Mouse (Mus musculus) liver, postnatal 0 days (tissue): ENCODE measurements at regions not wholly inside any gene's neighbourhood (a gene's known extent, or its start where the extent isn't known, plus 50 kb on each side); places are given as distances from the start of the nearest gene placed in this dataset.

Experiments used
- CTCF ChIP-seq: sonication (generic); IDR thresholded peaks from 2 replicates; pipeline ENCODE4 v1.5.1; 2016; ENCODE audit warnings: antibody characterized with exemption, low read depth
- EP300 ChIP-seq: IDR thresholded peaks from 2 replicates; pipeline ENCODE4 v1.6.1; 2016; ENCODE audit warnings: antibody characterized with exemption, low read depth, mild to moderate bottlenecking

GRCm38 (mm10) chr16:30188769-30189430 lies 78.4 kb downstream of the Cpn2 start:
- TF ChIP-seq CTCF (no peak), EP300 (no peak)
